Mouse (Mus musculus): ENCODE data around the gene Wfdc6a. TPM values are rescaled to one million over a fixed set of nuclear protein-coding genes. Genes with fewer than 3 reads are reported as not detected.

The Wfdc6a gene
- polyA plus RNA-seq, 1 experiment: not detected

DNA sequence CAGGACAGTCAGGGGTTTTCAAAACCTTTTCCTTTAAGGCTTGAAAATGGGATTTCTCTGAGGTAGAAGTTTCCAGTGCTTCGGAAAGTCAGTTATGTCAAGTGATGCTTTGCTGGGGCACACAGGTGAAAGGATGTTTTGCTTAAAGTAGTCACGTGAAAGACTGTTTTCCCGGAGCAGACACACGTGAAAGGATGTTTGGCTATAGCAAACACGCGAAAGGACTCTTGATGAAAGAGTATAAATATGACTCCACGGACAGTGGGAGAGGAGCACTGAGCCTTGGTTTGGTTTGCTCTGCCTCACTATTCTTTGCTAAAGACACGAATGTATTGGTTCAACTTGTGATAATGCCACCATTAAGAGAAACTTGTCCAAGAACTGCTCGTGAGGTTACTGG, 33.7 kb downstream of the Wfdc6a start:
- TF ChIP-seq GATA1 (IDR thresholded peaks at IDR 0.05; ENCODE audit: borderline replicate concordance, low read length) (no peak), FLI1 (IDR thresholded peaks at IDR 0.05; ENCODE audit: low read length) (no peak)
- 0 out of 2 replicates have a peak, but pooled peaks cover 3% of the 10 kb centered on the region for H3K9me3 ChIP-seq
- H3K27me3 ChIP-seq (replicated peaks): peaks cover 75% of the 10 kb centered on the region
- no peaks in the 10 kb centered on the region for H3K36me3 ChIP-seq (replicated peaks; ENCODE audit: low read length)
- H3K4me1 ChIP-seq: no peaks in the 10 kb centered on the region
- no peak overlapping the region for H3K4me3 ChIP-seq (replicated peaks)

- TF ChIP-seq FLI1 (IDR thresholded peaks at IDR 0.05; ENCODE audit: low read length): no peak
- no peak for TF ChIP-seq GATA1 (IDR thresholded peaks at IDR 0.05; ENCODE audit: borderline replicate concordance, low read length)
- Histone ChIP-seq H3K4me3 (replicated peaks) (no peak overlapping the region), H3K36me3 (replicated peaks; ENCODE audit: low read length) (no peaks in the 10 kb centered on the region), H3K27me3 (replicated peaks) (peaks cover 71% of the 10 kb centered on the region), H3K4me1 (no peaks in the 10 kb centered on the region), H3K9me3 (0 out of 2 replicates have a peak, but pooled peaks cover 3% of the 10 kb centered on the region)
These were observed 34.4 kb downstream of the Wfdc6a start for GRCm38 (mm10) chr2:164550895-164551269.

DNA sequence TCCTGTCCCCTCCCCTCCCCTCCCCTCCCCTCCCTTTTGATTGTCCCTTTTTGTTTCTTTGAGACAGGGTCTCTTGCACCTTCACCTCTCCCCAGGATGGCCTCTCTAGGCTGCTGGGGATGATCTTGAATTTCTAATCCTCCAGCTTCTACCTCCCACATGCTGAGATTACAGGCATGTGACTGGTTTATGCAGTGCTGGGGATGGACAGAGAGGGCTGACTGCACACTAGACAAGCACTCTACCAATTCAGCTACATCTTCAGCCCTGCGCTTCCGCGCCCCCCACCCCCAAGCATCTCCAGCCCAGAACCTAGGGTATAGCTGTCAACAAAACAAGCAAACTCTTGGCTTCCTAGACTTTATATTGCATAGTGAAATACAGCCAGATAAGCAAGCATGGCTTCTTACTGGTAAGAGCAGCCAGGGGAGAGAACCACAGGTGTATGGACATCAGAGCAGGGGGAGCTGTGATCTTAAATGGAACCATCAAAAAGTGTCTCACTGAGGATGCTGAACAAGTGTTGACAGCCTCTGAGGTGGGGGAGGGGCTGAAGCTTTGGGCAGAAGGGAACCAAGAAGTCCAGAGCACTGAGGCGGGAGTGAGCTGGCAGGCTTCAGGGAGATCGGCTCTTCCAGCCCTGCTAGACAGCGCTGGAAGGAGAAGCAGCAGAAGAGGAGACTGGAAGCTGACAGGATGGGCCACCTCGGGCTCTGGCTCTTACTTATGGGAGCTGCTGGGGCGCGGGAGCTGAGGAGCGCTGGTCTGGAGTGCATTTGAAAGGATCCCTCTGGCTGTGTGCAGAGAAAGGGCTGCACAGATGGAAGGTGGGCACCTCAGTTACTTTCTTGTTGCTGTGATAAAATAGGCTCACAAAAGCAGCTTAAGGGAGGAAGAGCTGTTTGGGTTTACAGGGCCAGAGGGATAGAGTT, 35.0 kb downstream of the Wfdc6a start:
- Histone ChIP-seq H3K36me3 (replicated peaks; ENCODE audit: low read length) (no peaks in the 10 kb centered on the region), H3K9me3 (0 out of 2 replicates have a peak, but pooled peaks cover 3% of the 10 kb centered on the region), H3K4me1 (no peaks in the 10 kb centered on the region), H3K27me3 (replicated peaks) (peaks cover 72% of the 10 kb centered on the region), H3K4me3 (replicated peaks) (no peak overlapping the region)
- no peak for TF ChIP-seq GATA1 (IDR thresholded peaks at IDR 0.05; ENCODE audit: borderline replicate concordance, low read length)
- no peak for TF ChIP-seq FLI1 (IDR thresholded peaks at IDR 0.05; ENCODE audit: low read length)

- H3K4me3 ChIP-seq (replicated peaks): no peak overlapping the region
- 0 out of 2 replicates have a peak, but pooled peaks cover 3% of the 10 kb centered on the region for H3K9me3 ChIP-seq
- peaks cover 6% of the 10 kb centered on the region for H3K4me1 ChIP-seq
- H3K36me3 ChIP-seq (replicated peaks; ENCODE audit: low read length): no peaks in the 10 kb centered on the region
- H3K27me3 ChIP-seq (replicated peaks): peaks cover 73% of the 10 kb centered on the region
- TF ChIP-seq FLI1 (IDR thresholded peaks at IDR 0.05; ENCODE audit: low read length): no peak
- TF ChIP-seq GATA1 (IDR thresholded peaks at IDR 0.05; ENCODE audit: borderline replicate concordance, low read length): no peak
These were observed 35.9 kb downstream of the Wfdc6a start for GRCm38 (mm10) chr2:164549338-164549737.

GRCm38 (mm10) chr2:164544454-164545097, 40.7 kb downstream of the Wfdc6a start:
- peak overlapping the region; percentile 28 for H3K4me3 ChIP-seq (replicated peaks)
- H3K9me3 ChIP-seq: peaks cover 22% of the 10 kb centered on the region
- H3K4me1 ChIP-seq: peaks cover 10% of the 10 kb centered on the region
- no peaks in the 10 kb centered on the region for H3K36me3 ChIP-seq (replicated peaks; ENCODE audit: low read length)
- peaks cover 68% of the 10 kb centered on the region for H3K27me3 ChIP-seq (replicated peaks)
- TF ChIP-seq GATA1 (IDR thresholded peaks at IDR 0.05; ENCODE audit: borderline replicate concordance, low read length) (no peak), FLI1 (IDR thresholded peaks at IDR 0.05; ENCODE audit: low read length) (no peak)

- TF ChIP-seq FLI1 (IDR thresholded peaks at IDR 0.05; ENCODE audit: low read length): no peak
- no peak for TF ChIP-seq GATA1 (IDR thresholded peaks at IDR 0.05; ENCODE audit: borderline replicate concordance, low read length)
- Histone ChIP-seq H3K36me3 (replicated peaks; ENCODE audit: low read length) (no peaks in the 10 kb centered on the region), H3K27me3 (replicated peaks) (peaks cover 67% of the 10 kb centered on the region), H3K4me3 (replicated peaks) (no peak overlapping the region), H3K4me1 (peaks cover 10% of the 10 kb centered on the region), H3K9me3 (peaks cover 22% of the 10 kb centered on the region)
These were observed 41.5 kb downstream of the Wfdc6a start for GRCm38 (mm10) chr2:164543745-164544144.

- TF ChIP-seq FLI1 (IDR thresholded peaks at IDR 0.05; ENCODE audit: low read length) (no peak), GATA1 (IDR thresholded peaks at IDR 0.05; ENCODE audit: borderline replicate concordance, low read length) (no peak)
- Histone ChIP-seq H3K27me3 (replicated peaks) (peaks cover 66% of the 10 kb centered on the region), H3K4me3 (replicated peaks) (no peak overlapping the region), H3K4me1 (peaks cover 10% of the 10 kb centered on the region), H3K9me3 (peaks cover 22% of the 10 kb centered on the region), H3K36me3 (replicated peaks; ENCODE audit: low read length) (no peaks in the 10 kb centered on the region)
These were observed 42.6 kb downstream of the Wfdc6a start for GRCm38 (mm10) chr2:164542598-164542997.

DNA sequence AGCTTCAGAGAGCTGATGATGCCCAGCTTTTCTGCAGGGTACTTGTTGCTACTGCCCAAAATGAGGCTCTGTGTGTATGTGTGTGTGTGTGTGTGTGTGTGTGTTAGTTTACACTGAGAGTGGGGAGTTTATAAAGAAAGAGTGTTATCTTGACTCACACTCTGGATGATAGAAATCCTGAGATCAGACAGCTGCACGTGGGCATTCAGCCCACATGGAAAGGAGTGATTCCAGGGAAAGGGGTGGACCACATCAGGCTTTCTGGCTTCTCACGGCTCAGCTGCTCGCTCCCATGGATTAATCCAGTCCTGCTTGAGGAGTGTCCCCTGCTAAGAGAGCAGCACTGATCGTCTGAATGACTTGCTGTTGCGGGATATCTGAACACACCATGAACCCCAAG, 43.1 kb downstream of the Wfdc6a start:
- no peak for TF ChIP-seq FLI1 (IDR thresholded peaks at IDR 0.05; ENCODE audit: low read length)
- TF ChIP-seq GATA1 (IDR thresholded peaks at IDR 0.05; ENCODE audit: borderline replicate concordance, low read length): no peak
- Histone ChIP-seq H3K9me3 (peaks cover 22% of the 10 kb centered on the region), H3K36me3 (replicated peaks; ENCODE audit: low read length) (no peaks in the 10 kb centered on the region), H3K4me3 (replicated peaks) (no peak overlapping the region), H3K4me1 (peaks cover 10% of the 10 kb centered on the region), H3K27me3 (replicated peaks) (peaks cover 66% of the 10 kb centered on the region)

- no peak for TF ChIP-seq FLI1 (IDR thresholded peaks at IDR 0.05; ENCODE audit: low read length)
- no peak for TF ChIP-seq GATA1 (IDR thresholded peaks at IDR 0.05; ENCODE audit: borderline replicate concordance, low read length)
- Histone ChIP-seq H3K36me3 (replicated peaks; ENCODE audit: low read length) (no peaks in the 10 kb centered on the region), H3K4me1 (peaks cover 10% of the 10 kb centered on the region), H3K4me3 (replicated peaks) (no peak overlapping the region), H3K27me3 (replicated peaks) (peaks cover 67% of the 10 kb centered on the region), H3K9me3 (peaks cover 22% of the 10 kb centered on the region)
These were observed 44.4 kb downstream of the Wfdc6a start for GRCm38 (mm10) chr2:164540652-164541427.
